Mouse (Mus musculus): ENCODE results near the gene Rasa3. TPM values are rescaled to one million over a fixed set of nuclear protein-coding genes. Genes with fewer than 3 reads are reported as not detected.

Rasa3 gene
- polyA plus RNA-seq, 1 experiment from 2014 or later = 15.9 TPM

DNA sequence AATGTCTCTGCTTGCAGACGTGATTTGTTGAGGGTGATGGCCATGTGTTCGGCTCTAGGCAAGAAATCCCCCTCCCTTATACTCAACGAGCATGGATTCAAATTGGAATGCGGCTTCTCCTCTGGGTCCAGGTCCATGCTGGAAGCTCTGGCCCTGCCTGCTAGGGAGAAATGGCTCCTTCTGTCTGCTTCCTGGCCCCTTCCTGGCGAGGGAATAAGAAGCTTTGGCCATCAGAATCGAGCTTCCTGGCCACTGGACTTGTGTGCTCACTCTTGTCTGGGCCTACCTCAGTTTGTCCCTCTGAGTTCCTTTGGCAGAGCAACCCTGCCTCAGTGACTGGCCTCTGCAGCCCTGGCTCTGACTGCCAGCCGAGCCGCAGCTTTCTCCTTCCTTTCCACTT lies 19.8 kb upstream of the Rasa3 start:
- no peaks in the 10 kb centered on the region for H3K9me3 ChIP-seq (replicated peaks)
- 62% methylated on average over 8 of the region's 8 CpGs for WGBS (ENCODE audit: insufficient replicate concordance)
- no peak for DNase-seq
- H3K4me3 ChIP-seq (replicated peaks) = no peak overlapping the region
- H3K27ac ChIP-seq = no peak overlapping the region
- no peaks in the 10 kb centered on the region for H3K36me3 ChIP-seq
- no peak overlapping the region for H3K9ac ChIP-seq
- H3K4me2 ChIP-seq = no peak overlapping the region
- H3K27me3 ChIP-seq = no peaks in the 10 kb centered on the region
- peaks cover 23% of the 10 kb centered on the region for H3K4me1 ChIP-seq (replicated peaks)
- ATAC-seq (ENCODE audit: low read depth) = no peak

DNA sequence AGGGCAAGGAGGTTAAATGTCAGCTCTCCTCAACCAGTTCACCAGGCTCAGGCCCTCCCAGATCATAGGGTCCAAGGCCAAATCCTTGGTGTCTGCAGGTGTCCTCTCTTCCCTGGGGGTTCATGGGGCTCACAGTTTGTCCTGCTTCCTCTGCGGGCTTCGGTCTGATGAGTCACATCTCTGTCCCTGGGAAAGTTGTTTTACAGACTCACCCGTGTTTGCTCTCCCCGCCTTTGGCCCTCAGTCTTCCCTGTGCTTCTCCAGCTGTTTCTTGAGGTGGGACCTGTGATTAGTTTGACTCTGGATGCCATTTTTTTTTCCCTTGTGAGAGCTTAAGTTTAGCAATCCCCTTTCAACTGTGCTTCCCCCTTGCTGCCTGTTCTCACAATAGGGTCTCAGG lies 18.8 kb upstream of the Rasa3 start:
- no peak overlapping the region for H3K9ac ChIP-seq
- H3K4me3 ChIP-seq (replicated peaks) = no peak overlapping the region
- H3K36me3 ChIP-seq = no peaks in the 10 kb centered on the region
- no peaks in the 10 kb centered on the region for H3K27me3 ChIP-seq
- H3K9me3 ChIP-seq (replicated peaks) = no peaks in the 10 kb centered on the region
- ATAC-seq (ENCODE audit: low read depth) (no peak), DNase-seq (no peak)
- no peak overlapping the region for H3K27ac ChIP-seq
- H3K4me2 ChIP-seq = no peak overlapping the region
- WGBS (ENCODE audit: insufficient replicate concordance) = 59% methylated on average over 4 of the region's 4 CpGs
- peaks cover 23% of the 10 kb centered on the region for H3K4me1 ChIP-seq (replicated peaks)

DNA sequence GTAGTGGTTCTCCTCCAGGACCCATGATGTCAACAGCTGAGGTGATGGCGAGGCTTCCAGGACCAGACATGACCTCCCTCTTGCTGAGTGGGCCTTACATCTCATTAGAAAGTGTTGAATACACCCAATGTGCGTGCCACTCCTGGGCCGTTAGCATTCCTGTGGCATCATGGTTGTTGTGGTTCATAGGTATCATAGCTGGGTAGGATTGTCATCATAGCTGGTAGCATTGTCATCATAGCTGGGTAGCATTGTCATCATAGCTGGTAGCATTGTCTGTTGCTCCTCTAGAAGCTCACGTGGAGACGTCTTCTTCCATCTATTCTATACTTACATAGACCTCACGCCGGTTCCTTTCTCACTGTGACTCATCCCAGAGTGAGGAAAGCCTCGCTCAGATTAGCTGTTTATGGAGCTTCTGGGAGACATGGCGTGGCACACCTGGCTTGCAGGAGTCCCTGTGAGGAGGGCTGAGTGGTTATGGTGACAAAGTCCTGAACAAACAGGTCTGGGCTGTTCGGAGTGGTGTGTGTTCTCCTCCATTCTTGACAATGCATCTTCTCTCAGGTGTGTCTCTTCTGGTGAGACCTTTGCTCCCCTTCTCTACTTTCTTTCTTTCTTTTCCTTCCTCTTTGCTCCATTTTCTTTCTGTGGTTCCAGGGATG lies 17.9 kb upstream of the Rasa3 start:
- no peak overlapping the region for H3K4me3 ChIP-seq (replicated peaks)
- H3K27ac ChIP-seq = no peak overlapping the region
- H3K4me1 ChIP-seq (replicated peaks) = peaks cover 21% of the 10 kb centered on the region
- 77% methylated on average over 10 of the region's 10 CpGs for WGBS (ENCODE audit: insufficient replicate concordance)
- no peaks in the 10 kb centered on the region for H3K9me3 ChIP-seq (replicated peaks)
- no peak overlapping the region for H3K4me2 ChIP-seq
- DNase-seq = no peak
- H3K9ac ChIP-seq = no peak overlapping the region
- ATAC-seq (ENCODE audit: low read depth) = no peak
- no peaks in the 10 kb centered on the region for H3K36me3 ChIP-seq
- H3K27me3 ChIP-seq = no peaks in the 10 kb centered on the region

DNA sequence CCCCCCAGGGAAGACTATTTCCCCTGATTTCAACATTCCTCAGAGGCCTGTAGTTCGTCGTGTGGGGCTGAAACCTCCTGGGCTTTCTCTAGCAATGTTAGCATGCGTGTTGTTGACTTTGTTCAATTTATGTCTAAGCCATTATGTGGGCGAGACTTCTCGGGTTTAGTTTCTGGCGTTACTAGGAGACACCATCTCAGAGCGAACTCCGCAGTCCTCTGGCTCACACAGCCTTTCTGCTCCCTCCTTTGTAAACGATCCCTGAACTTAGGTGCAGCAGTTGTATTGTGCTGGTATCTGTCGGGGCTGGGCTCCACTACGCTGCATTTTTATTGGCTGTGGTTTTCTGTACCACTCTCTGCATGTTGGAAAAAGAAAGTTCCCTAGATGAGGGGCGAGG lies 17.3 kb upstream of the Rasa3 start:
- Histone ChIP-seq H3K4me1 (replicated peaks) (peaks cover 15% of the 10 kb centered on the region), H3K4me3 (replicated peaks) (no peak overlapping the region), H3K9me3 (replicated peaks) (no peaks in the 10 kb centered on the region), H3K4me2 (no peak overlapping the region), H3K27ac (no peak overlapping the region), H3K36me3 (no peaks in the 10 kb centered on the region), H3K27me3 (no peaks in the 10 kb centered on the region), H3K9ac (no peak overlapping the region)
- ATAC-seq (ENCODE audit: low read depth) (no peak), DNase-seq (no peak)
- WGBS (ENCODE audit: insufficient replicate concordance) = 58% methylated on average over 12 of the region's 12 CpGs

DNA sequence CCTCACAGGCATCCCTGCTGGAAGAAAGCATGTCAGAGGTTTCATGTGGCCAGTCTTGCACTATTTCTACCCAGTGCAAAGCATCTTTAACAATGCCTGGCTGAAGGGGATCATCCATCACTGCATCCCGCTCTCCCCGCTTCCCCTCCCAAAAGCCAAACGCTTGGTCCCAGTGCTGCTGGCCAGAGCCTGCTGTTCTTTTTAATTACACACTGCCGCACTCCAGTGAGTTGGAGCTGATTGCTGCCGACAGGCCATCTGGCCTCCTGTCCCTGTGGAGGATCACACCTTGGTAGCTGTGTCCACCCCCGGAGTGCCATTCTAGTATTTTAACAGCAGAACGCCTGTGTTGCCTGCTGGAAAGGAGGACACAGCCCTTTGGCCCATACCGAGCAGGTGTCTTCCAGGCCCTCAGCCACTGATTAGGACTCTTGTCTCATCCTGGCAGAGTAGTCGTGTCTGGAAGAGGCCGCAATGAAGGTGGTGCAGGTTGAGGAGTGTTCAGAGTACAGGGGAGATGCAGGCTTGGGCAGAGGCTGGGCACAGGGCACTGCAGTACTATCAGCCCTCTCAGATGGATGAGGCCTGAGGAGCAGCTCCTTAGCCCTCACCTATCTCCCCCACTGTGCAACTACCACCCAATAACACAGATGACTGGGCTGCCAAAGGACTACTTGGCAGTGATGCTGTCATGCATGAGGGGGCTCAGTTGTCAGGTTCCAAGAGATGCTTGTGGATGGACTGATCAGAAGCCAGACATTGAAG lies 15.1 kb upstream of the Rasa3 start:
- Histone ChIP-seq H3K27me3 (no peaks in the 10 kb centered on the region), H3K4me2 (no peak overlapping the region), H3K27ac (no peak overlapping the region), H3K9ac (no peak overlapping the region), H3K36me3 (no peaks in the 10 kb centered on the region), H3K4me1 (replicated peaks) (0 out of 2 replicates have a peak, but pooled peaks cover 3% of the 10 kb centered on the region), H3K4me3 (replicated peaks) (no peak overlapping the region), H3K9me3 (replicated peaks) (peaks cover under 1% of the 10 kb centered on the region; the same call in 1 of the 2 replicates)
- DNase-seq (no peak), ATAC-seq (ENCODE audit: low read depth) (no peak)
- WGBS (ENCODE audit: insufficient replicate concordance) = 82% methylated on average over 10 of the region's 10 CpGs

DNA sequence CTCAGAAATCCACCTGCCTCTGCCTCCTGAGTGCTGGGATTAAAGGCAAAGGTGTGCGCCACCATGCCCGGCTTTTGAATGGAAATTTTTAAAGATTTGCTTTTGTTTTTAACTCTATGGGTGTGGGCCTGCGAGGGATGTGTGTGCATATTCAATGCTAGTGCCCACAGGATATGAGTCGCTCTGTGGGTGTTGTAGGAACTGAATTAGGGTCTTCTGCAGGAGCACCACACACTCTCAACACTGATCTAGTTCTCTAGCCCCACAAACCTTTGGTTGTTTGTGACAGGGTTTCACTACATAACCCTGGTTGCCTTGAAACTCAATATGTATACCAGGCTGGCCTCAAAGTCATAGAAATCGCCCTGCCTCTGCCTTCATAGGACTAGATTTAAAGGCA lies 11.9 kb upstream of the Rasa3 start:
- ATAC-seq (ENCODE audit: low read depth) (no peak), DNase-seq (no peak)
- Histone ChIP-seq H3K27ac (no peak overlapping the region), H3K4me1 (replicated peaks) (peaks cover 22% of the 10 kb centered on the region), H3K4me2 (no peak overlapping the region), H3K9me3 (replicated peaks) (peaks cover 3% of the 10 kb centered on the region; the same call in 1 of the 2 replicates), H3K27me3 (no peaks in the 10 kb centered on the region), H3K36me3 (no peaks in the 10 kb centered on the region), H3K4me3 (replicated peaks) (no peak overlapping the region), H3K9ac (no peak overlapping the region)
- WGBS (ENCODE audit: insufficient replicate concordance) = 65% methylated on average over 5 of the region's 5 CpGs

DNA sequence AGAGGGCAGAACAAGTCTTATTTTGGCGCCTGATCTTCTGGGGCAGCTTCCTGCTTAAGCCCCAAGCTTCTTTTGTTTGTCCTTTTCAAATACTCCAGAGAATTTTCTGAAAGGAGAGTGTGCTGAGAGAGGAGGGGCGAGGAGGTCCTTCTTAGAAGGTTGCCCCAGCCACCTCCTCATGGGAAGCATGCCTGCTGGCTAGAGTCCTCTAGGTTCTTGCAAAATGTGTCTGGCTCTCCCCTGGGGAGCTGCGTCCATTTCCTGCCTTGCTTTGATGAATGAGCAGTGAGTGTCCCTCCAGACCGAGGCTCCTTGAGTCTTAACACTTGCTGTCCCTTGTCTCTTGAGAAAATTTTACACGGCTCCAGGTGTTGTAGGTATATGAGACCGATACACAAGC lies 11.1 kb upstream of the Rasa3 start:
- H3K9me3 ChIP-seq (replicated peaks) = peaks cover 3% of the 10 kb centered on the region; the same call in 1 of the 2 replicates
- ATAC-seq (ENCODE audit: low read depth) (no peak), DNase-seq (no peak)
- no peak overlapping the region for H3K4me2 ChIP-seq
- H3K4me3 ChIP-seq (replicated peaks) = no peak overlapping the region
- no peak overlapping the region for H3K27ac ChIP-seq
- H3K27me3 ChIP-seq = no peaks in the 10 kb centered on the region
- WGBS (ENCODE audit: insufficient replicate concordance) = 51% methylated on average over 6 of the region's 6 CpGs
- H3K9ac ChIP-seq = no peak overlapping the region
- peaks cover 22% of the 10 kb centered on the region for H3K4me1 ChIP-seq (replicated peaks)
- no peaks in the 10 kb centered on the region for H3K36me3 ChIP-seq

DNA sequence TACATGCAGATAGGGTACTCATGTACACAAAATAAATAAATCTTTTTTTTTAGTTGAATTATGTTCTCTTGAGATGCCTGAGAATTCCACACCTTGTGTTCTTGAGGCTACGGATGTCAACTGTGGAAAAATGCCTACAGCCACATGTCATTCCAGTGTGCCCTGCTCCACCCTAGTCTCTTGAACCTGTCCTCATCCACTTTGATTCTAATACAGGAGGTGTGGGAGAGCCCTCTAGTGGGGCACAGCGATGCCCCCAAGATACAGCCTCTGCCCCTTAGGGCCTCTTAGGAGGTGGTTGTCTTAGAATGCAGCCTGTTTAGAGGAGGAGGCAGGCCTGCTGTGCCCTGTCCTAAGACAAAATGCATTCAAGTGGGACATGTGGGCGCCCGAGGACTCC lies 10.5 kb upstream of the Rasa3 start:
- Histone ChIP-seq H3K4me1 (replicated peaks) (peaks cover 22% of the 10 kb centered on the region), H3K4me3 (replicated peaks) (no peak overlapping the region), H3K9ac (no peak overlapping the region), H3K4me2 (no peak overlapping the region), H3K27me3 (no peaks in the 10 kb centered on the region), H3K36me3 (no peaks in the 10 kb centered on the region), H3K9me3 (replicated peaks) (peaks cover 3% of the 10 kb centered on the region; the same call in 1 of the 2 replicates), H3K27ac (no peak overlapping the region)
- 66% methylated on average over 4 of the region's 4 CpGs for WGBS (ENCODE audit: insufficient replicate concordance)
- DNase-seq (no peak), ATAC-seq (ENCODE audit: low read depth) (no peak)

DNA sequence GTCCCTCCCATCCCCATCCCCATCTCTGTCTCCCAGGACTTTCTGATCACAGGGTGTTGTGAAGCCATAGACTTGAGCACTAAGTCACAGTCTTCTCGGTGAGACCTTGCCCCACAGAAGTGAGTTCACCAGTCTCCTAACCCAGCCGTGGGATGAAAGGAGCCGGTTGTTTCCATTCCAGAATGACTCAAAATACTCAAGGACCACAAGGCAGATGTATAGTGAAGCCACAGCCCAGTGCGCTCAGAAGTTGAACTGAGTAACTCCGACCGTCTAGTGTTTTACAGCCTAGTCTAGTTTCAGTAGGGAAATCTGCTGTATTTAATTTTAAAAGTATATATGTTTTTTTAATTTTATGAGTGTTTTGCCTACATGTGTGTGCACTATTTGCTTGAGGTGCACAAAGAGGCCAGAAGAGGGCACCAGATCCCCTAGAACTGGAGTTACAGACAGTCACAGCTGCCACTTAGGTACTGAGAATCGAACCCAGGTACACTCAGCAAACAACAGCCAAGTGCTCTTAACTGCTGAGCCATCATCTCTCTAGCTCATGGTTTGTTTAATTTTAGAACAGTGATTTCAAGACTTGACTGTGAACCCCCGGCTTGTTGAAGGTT lies 9.8 kb upstream of the Rasa3 start:
- Histone ChIP-seq H3K27ac (no peak overlapping the region), H3K9me3 (replicated peaks) (peaks cover 3% of the 10 kb centered on the region; the same call in 1 of the 2 replicates), H3K4me1 (replicated peaks) (peaks cover 22% of the 10 kb centered on the region), H3K27me3 (no peaks in the 10 kb centered on the region), H3K36me3 (no peaks in the 10 kb centered on the region), H3K9ac (no peak overlapping the region), H3K4me2 (no peak overlapping the region), H3K4me3 (replicated peaks) (no peak overlapping the region)
- ATAC-seq (ENCODE audit: low read depth) (no peak), DNase-seq (no peak)
- 77% methylated on average over 8 of the region's 8 CpGs for WGBS (ENCODE audit: insufficient replicate concordance)

DNA sequence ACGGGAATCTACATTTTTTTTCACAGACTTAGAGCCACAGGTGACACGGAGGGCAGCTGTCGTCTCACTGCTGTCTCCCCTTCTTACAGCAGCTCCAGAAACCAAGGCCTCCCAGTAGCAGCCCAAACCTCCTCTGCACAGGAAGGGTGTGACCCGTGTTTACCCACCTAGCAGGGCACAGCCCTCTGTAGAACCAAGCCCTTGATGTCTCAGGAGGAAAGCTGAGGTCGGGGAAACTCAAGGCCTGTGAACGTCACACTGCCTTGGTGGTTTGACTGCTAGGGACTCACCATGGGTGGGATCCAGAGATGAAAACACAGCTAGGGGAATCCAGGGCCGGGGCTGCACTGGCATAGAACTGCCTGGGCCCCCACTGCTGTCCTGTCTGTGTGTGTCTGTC lies 9.0 kb upstream of the Rasa3 start:
- Histone ChIP-seq H3K9me3 (replicated peaks) (peaks cover 3% of the 10 kb centered on the region; the same call in 1 of the 2 replicates), H3K27ac (no peak overlapping the region), H3K36me3 (no peaks in the 10 kb centered on the region), H3K4me3 (replicated peaks) (no peak overlapping the region), H3K4me2 (no peak overlapping the region), H3K9ac (no peak overlapping the region), H3K4me1 (replicated peaks) (peaks cover 22% of the 10 kb centered on the region), H3K27me3 (no peaks in the 10 kb centered on the region)
- DNase-seq (no peak), ATAC-seq (ENCODE audit: low read depth) (no peak)
- WGBS (ENCODE audit: insufficient replicate concordance) = 36% methylated on average over 7 of the region's 7 CpGs

DNA sequence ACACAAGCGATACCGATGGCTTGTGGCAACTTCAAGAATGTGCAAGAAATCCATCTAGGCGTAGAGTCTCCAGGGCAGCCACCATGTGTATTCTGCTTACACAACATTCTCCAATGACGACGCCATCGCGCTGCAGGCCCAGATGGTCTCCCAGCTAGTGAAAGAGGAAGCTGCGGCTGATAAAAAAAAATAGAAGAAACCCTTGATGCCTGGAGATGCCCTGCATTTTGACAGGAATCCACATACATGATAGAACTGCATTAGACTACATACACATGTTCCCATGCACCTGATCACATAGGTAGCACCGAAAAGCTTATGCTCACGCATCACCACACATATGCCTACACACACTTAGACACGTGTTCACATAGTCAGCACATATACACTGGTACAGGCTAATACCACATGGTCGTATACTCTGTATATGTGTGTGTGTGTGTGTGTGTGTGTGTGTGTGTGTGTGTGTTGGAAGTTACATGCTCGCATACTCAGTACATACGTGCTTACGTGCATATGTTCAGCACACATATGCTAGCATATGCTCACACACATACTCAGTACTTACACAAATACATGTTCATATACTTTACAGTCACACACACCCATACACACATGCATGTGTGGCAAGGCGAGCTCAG lies 8.4 kb upstream of the Rasa3 start:
- Histone ChIP-seq H3K36me3 (no peaks in the 10 kb centered on the region), H3K4me3 (replicated peaks) (no peak overlapping the region), H3K27ac (no peak overlapping the region), H3K4me2 (no peak overlapping the region), H3K9me3 (replicated peaks) (peaks cover 3% of the 10 kb centered on the region; the same call in 1 of the 2 replicates), H3K4me1 (replicated peaks) (peaks cover 22% of the 10 kb centered on the region), H3K9ac (no peak overlapping the region), H3K27me3 (no peaks in the 10 kb centered on the region)
- ATAC-seq (ENCODE audit: low read depth) (0 out of 2 replicates have a peak, but pooled peaks have one; percentile 39), DNase-seq (no peak)
- 59% methylated on average over 16 of the region's 16 CpGs for WGBS (ENCODE audit: insufficient replicate concordance)

Data from liver, embryonic 13.5 days (tissue).